Mouse (Mus musculus): Measurements from ENCODE around the gene Upp2.

- no peak for TF ChIP-seq CHD2 (IDR thresholded peaks at IDR 0.05; ENCODE audit: low read depth, low read length)
- no peak for TF ChIP-seq HCFC1 (IDR thresholded peaks at IDR 0.05; ENCODE audit: borderline replicate concordance, insufficient read depth, low read length)
- TF ChIP-seq ZC3H11A (IDR thresholded peaks at IDR 0.05; ENCODE audit: borderline replicate concordance, low read depth, low read length) = no peak
- TF ChIP-seq MAFK (IDR thresholded peaks at IDR 0.05; ENCODE audit: insufficient read depth, low read depth, low read length) = no peak
- TF ChIP-seq ZNF384 (IDR thresholded peaks at IDR 0.05; ENCODE audit: low read depth, low read length) = no peak
These were observed 46.4 kb upstream of the Upp2 start for GRCm38 (mm10) chr2:58520727-58521126.
